Mouse (Mus musculus): ENCODE measurements around the gene Mycbp. TPM values are rescaled to one million over a fixed set of nuclear protein-coding genes. Genes with fewer than 3 reads are reported as not detected.

Mycbp gene
- polyA plus RNA-seq (2012; rRNA removed): 11.1 and 11.7 TPM in 2 replicates

DNA sequence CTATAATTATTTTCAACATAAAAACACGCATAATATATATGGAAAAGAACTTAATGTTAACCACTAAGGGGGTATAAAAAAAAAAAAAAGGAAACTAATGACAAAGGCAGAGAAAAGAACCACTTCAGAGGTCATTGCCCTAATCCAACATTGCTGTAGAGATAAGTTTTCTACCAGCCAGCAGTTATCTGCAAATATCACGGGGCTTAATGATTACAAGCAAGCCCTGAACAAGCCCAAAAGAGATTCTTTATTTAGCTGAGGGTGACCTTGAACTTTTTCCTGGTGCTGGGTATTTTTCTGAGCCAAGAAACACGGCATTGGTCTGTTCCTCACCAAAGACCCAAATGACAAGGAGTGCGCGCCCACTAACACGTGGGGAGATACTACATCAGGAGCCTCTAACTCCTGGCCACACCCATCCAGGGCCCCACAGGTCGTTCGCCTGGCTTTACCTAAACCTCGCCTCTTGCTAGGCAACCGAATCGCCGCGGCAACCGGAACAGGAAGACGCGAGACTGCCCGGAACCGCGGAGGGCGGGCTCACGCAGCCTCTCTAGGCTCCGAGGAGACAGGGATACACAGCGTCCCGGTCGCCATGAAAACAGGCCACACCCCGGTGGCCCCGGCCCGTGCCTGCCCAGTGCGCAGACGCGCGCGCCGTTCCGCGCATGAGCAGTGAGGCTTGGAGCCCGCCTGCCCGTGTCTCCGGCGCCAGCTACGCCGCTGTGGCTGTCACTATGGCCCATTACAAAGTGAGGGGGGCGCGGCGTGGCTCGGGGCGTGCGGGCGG lies at the start of gene Mycbp:
Gene Mycbp, plus strand, starts transcription at position 500 of the 793 bp plus-strand sequence.
- DNase-seq (ENCODE audit: low read depth): peak; percentile 99
- TF ChIP-seq POLR2A (IDR thresholded peaks at IDR 0.05; ENCODE audit: borderline replicate concordance, extremely low read depth, insufficient read depth, insufficient read length, poor library complexity, severe bottlenecking) (peak; percentile 35; the same call in 1 of the 2 replicates), CTCF (IDR thresholded peaks at IDR 0.05; ENCODE audit: borderline replicate concordance, extremely low read depth, insufficient read depth, insufficient read length) (no peak)

DNA sequence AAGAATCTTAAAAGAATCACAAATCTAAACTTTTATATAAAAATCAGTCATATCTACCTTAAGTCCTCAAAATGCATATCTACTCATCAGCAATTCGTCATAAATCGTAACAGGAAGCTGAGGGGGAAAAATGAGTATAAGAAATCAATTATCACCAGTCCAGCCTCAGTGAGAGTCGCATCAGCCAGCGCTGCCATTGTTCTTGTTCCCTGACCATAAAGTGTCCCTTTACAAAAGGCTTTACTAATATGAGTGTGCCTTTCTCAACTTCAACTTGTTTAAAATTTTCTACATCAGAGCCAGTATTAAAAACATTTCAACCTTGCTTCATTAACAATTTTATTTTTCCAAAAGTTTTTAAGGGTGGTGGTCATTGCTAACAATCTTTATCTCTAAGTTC lies 47.7 kb upstream of the Mycbp start:
- TF ChIP-seq CTCF (IDR thresholded peaks at IDR 0.05; ENCODE audit: borderline replicate concordance, extremely low read depth, insufficient read depth, insufficient read length): no peak
- TF ChIP-seq POLR2A (IDR thresholded peaks at IDR 0.05; ENCODE audit: borderline replicate concordance, extremely low read depth, insufficient read depth, insufficient read length, poor library complexity, severe bottlenecking): no peak
- DNase-seq (ENCODE audit: low read depth): no peak

DNA sequence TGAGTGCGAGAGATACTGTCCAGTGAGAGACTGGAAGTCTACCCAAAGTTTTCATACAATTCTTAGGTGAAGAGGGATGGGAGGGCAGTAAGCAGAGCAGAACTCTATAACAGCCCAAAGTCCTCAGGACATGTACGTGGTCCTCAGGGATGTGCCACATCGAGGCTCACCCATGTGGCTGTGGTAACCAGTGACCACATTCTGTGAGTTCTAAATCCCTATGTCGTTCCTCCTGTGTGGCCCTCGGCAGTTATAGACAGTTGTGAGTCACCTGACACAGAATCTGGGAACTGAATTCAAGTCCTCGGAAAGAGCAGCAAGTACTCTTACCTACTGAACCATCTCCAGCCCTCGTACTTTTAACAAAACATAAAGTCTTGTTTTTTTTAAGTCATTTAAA lies 46.5 kb upstream of the Mycbp start:
- no peak for DNase-seq (ENCODE audit: low read depth)
- no peak for TF ChIP-seq CTCF (IDR thresholded peaks at IDR 0.05; ENCODE audit: borderline replicate concordance, extremely low read depth, insufficient read depth, insufficient read length)
- TF ChIP-seq POLR2A (IDR thresholded peaks at IDR 0.05; ENCODE audit: borderline replicate concordance, extremely low read depth, insufficient read depth, insufficient read length, poor library complexity, severe bottlenecking): no peak

DNA sequence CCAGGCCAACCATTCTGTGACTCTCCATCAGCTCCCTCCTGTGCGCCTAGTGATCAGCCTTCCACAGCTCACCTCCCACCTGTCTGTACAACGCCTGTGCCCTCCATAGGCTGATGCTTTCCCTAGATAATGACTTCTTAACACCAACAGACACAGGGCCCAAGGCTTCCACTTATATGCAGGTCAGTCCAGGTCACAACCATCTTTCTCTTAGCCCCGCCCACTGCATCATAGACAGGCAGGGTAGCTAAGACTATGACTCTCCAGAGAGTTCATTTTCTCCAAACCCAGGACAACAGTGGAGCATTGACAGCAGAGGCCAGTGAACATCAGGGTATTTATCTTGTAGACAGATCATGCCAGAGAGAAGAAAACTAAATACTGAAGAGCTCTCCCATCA lies 45.3 kb upstream of the Mycbp start, which contains the start of gene 4933427I04Rik:
Gene 4933427I04Rik, plus strand, starts transcription at position 301 of the 400 bp plus-strand sequence.
- TF ChIP-seq POLR2A (IDR thresholded peaks at IDR 0.05; ENCODE audit: borderline replicate concordance, extremely low read depth, insufficient read depth, insufficient read length, poor library complexity, severe bottlenecking): no peak
- no peak for TF ChIP-seq CTCF (IDR thresholded peaks at IDR 0.05; ENCODE audit: borderline replicate concordance, extremely low read depth, insufficient read depth, insufficient read length)
- no peak for DNase-seq (ENCODE audit: low read depth)

DNA sequence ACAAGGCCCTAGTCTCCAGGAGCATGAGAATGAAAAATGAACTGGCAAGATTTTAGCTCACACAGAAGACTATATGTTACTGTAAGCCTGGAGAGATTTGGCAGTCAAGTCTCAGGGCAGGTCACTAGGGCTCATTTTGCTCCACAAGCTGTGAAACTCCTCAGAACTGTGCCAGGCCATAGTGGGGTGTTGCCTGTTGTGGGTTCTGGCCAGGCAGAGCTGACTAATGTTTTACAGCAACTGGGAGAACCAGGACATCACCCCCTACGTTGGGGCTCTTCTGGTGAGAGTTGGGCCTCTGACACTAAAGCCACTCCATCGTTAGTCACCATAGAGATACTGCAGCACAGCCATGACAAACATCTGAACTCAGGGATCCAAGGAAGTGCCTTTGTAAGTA lies 44.8 kb upstream of the Mycbp start:
- no peak for TF ChIP-seq POLR2A (IDR thresholded peaks at IDR 0.05; ENCODE audit: borderline replicate concordance, extremely low read depth, insufficient read depth, insufficient read length, poor library complexity, severe bottlenecking)
- DNase-seq (ENCODE audit: low read depth): no peak

DNA sequence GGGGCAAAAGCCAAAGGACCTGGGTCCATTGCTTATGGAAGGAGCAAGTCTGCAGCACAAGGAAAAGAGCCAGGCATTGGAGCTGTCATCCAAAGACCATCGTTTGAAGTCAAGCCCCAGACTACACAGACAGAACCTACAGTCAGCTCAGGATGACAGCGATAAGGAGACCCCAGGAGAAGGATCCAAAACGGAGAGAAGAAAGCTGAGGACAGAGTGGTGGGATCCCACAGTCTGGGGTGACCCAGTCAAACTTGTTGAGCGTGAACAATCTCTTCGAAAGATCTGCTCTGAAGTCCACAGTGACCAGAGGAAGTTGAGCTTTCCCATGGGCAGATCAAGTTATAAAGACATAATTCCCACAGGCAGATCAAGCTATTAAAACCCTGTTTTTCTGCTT lies 44.0 kb upstream of the Mycbp start:
- TF ChIP-seq POLR2A (IDR thresholded peaks at IDR 0.05; ENCODE audit: borderline replicate concordance, extremely low read depth, insufficient read depth, insufficient read length, poor library complexity, severe bottlenecking) (no peak), CTCF (IDR thresholded peaks at IDR 0.05; ENCODE audit: borderline replicate concordance, extremely low read depth, insufficient read depth, insufficient read length) (no peak)
- DNase-seq (ENCODE audit: low read depth): no peak

DNA sequence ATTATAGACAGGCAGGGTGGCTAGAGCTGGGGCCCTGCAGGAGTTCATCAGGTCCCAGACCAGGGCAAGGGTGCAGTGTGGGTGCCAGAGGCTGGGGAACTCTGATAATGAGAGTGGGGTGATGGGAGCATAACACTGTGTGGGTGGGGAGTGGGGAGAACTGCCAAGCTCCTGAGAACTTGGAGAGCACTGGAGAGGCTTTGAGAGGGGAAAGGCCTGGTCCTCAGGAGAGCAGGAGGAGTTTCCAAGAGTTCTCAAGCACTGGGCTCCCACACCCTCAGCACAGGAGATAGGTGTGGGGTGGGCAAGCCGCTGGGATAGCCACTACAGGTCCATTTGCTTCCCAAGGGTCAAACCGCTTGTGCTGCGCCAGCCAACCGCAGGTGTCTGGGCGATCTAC lies 10.9 kb upstream of the Mycbp start:
- TF ChIP-seq POLR2A (IDR thresholded peaks at IDR 0.05; ENCODE audit: borderline replicate concordance, extremely low read depth, insufficient read depth, insufficient read length, poor library complexity, severe bottlenecking) (no peak), CTCF (IDR thresholded peaks at IDR 0.05; ENCODE audit: borderline replicate concordance, extremely low read depth, insufficient read depth, insufficient read length) (no peak)

DNA sequence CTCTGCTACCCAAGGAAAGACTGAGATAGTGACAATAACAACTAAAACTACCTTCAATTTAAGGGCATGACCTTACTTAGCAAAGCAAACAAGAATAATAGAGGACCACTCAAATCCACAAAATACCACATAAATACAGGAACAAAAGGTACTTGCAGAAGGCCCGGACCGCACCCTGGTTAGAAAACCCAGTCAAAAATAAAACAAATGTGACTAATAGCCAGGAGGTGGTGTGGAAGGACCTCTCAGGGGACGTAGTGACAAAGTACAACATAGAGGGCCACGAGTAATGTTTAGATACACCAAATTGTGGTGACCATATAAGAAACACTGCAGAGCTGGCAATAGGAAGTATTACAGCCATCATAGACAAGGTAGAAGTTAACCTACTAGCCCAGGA lies 10.3 kb upstream of the Mycbp start:
- TF ChIP-seq POLR2A (IDR thresholded peaks at IDR 0.05; ENCODE audit: borderline replicate concordance, extremely low read depth, insufficient read depth, insufficient read length, poor library complexity, severe bottlenecking) (no peak), CTCF (IDR thresholded peaks at IDR 0.05; ENCODE audit: borderline replicate concordance, extremely low read depth, insufficient read depth, insufficient read length) (no peak)
- DNase-seq (ENCODE audit: low read depth): no peak

More for the DNA sequence above, 10.9 kb upstream of the Mycbp start:
- DNase-seq (ENCODE audit: low read depth): no peak

DNA sequence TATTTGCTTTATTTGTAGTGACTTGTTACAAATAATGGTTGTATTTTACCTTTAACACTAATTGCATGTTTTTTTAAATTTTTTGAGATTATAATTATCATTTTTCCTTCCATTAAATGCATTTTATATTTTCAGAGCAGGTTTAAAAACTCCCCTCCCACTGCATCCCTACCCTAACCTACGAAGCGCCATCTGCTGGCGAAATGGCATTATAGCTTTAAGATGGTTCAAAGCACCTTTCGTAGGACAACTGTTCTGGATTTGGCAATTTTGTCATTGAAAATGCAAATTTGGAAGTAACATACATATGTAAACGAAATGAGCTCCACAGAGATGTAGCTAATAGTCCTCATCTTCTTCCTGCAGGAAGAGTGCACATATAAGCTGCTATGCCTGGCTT lies 5.9 kb upstream of the Mycbp start:
- DNase-seq (ENCODE audit: low read depth): peak; percentile 69
- no peak for TF ChIP-seq POLR2A (IDR thresholded peaks at IDR 0.05; ENCODE audit: borderline replicate concordance, extremely low read depth, insufficient read depth, insufficient read length, poor library complexity, severe bottlenecking)
- TF ChIP-seq CTCF (IDR thresholded peaks at IDR 0.05; ENCODE audit: borderline replicate concordance, extremely low read depth, insufficient read depth, insufficient read length): peak; percentile 78; the same call in 1 of the 2 replicates

DNA sequence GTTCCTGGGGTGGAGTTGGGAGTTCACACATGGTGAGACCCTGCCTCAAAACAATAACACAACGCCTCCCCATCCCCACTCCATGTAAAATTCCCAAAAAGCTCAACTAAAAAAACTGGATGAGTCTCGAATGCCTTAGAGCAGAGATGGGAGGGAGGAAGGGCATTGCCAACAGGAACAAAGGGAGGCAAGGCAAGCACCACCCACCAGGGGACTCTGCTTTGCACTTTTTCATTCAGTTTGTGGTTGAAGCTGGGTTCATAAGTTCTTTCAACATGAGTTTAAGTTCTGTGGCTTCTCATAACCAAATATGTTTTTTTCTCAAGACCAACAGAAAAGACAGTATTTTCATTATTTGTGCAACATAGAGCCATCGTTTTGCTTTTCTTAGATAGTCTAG lies 1.2 kb upstream of the Mycbp start:
- DNase-seq (ENCODE audit: low read depth): no peak
- TF ChIP-seq CTCF (IDR thresholded peaks at IDR 0.05; ENCODE audit: borderline replicate concordance, extremely low read depth, insufficient read depth, insufficient read length) (no peak), POLR2A (IDR thresholded peaks at IDR 0.05; ENCODE audit: borderline replicate concordance, extremely low read depth, insufficient read depth, insufficient read length, poor library complexity, severe bottlenecking) (no peak)

DNA sequence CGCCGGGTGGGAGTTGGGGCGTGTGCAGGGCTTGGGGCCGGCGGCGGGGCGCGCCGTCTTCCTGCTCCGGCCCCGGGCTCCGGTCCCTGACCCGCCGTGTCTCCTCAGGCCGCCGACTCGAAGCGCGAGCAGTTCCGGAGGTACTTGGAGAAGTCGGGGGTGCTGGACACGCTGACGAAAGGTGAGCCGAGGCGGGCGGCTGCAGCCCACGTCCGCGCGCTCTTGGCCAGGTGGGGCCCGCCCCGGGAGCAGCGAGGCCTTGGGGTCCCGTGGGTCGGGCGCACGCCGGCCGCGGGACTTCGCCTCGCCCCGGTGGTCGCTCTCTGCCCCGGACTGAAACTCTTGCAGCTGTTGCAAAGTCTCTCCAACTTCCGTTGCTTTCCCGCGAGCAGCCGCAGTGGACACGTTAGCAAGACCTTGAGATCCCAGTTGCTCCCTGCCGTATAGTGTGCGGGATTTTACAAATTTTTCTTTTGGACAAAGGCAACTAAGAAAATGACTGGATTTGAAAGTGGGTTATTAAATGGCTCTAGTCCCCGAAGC lies 565 bp downstream of the Mycbp start:
- TF ChIP-seq POLR2A (IDR thresholded peaks at IDR 0.05; ENCODE audit: borderline replicate concordance, extremely low read depth, insufficient read depth, insufficient read length, poor library complexity, severe bottlenecking) (no peak), CTCF (IDR thresholded peaks at IDR 0.05; ENCODE audit: borderline replicate concordance, extremely low read depth, insufficient read depth, insufficient read length) (no peak)
- DNase-seq (ENCODE audit: low read depth): peak; percentile 39

DNA sequence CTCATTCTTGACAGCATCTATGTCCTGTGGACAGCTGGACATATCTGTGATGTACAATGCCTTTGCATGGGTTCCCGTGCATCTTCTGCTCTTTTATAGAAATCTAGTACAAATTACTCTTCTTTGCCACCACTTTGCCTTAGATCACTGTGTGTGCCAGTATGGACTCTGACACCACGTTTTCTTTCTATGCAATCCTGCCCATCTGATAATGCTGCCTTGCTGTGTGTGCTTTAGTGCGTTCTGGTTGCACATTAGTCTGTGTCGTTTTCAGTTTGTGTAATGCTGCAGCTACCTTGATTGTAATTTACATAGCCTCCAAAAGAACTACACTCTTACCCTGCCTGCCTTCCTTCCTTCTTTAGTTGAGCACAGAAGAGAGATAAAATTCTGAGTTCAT lies 6.9 kb downstream of the Mycbp start:
- no peak for DNase-seq (ENCODE audit: low read depth)
- TF ChIP-seq POLR2A (IDR thresholded peaks at IDR 0.05; ENCODE audit: borderline replicate concordance, extremely low read depth, insufficient read depth, insufficient read length, poor library complexity, severe bottlenecking): no peak
- TF ChIP-seq CTCF (IDR thresholded peaks at IDR 0.05; ENCODE audit: borderline replicate concordance, extremely low read depth, insufficient read depth, insufficient read length): no peak
